8 mouse cellular contexts compared by ENCODE assay signal in the genomic region with DNA sequence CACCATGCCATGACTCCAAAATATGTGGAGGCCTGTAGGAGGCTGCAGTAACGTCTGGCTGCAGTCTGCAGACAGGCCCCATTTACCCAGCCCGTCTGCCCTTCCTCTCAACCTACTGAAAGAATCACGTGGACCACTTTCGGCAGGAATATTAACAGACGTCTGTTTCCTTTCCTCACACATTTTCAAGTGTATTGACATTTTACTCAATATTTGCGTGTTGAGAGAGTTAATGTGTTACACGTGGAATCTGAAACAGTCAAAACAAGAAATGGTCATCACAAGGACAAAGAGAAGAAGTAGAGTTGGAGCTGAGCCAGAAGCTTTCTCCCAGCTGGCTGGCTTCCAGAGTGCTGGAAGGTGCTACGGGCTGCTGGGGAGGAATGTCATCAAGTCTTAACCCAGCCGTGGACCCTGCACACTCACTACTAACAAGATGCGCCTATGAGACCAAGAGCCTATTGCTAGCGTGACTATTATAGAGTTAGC. TPM values are rescaled to one million over a fixed set of nuclear protein-coding genes. Genes with fewer than 3 reads are reported as not detected.
DNase-seq lines count a peak whose midpoint lies in the region; ATAC-seq lines count a peak whose summit lies in the region.

No protein-coding gene starts in this region.

- WGBS in neural tube, embryonic 12.5 days: 58% methylated on average over 11 of the region's 11 CpGs
- 49% methylated on average over 11 of the region's 11 CpGs for WGBS in neural tube, embryonic 15.5 days
- whole genome bisulfite sequencing in stomach, embryonic 15.5 days: 21% methylated on average over 11 of the region's 11 CpGs

- H3K9ac ChIP-seq in neural tube, embryonic 12.5 days: no peak overlapping the region
- no peak overlapping the region for H3K9ac ChIP-seq in neural tube, embryonic 15.5 days (replicated peaks)
- no peak overlapping the region for H3K9ac ChIP-seq in stomach, embryonic 15.5 days

- H3K4me3 ChIP-seq in neural tube, embryonic 12.5 days: no peak overlapping the region
- H3K4me3 ChIP-seq in neural tube, embryonic 15.5 days (replicated peaks): no peak overlapping the region
- H3K4me3 ChIP-seq in stomach, embryonic 15.5 days (replicated peaks): no peak overlapping the region

- no peaks in the 10 kb centered on the region for H3K36me3 ChIP-seq in neural tube, embryonic 12.5 days
- H3K36me3 ChIP-seq in neural tube, embryonic 15.5 days: no peaks in the 10 kb centered on the region
- H3K36me3 ChIP-seq in stomach, embryonic 15.5 days: no peaks in the 10 kb centered on the region

- no peaks in the 10 kb centered on the region for H3K9me3 ChIP-seq in neural tube, embryonic 12.5 days
- no peaks in the 10 kb centered on the region for H3K9me3 ChIP-seq in neural tube, embryonic 15.5 days (replicated peaks)
- H3K9me3 ChIP-seq in stomach, embryonic 15.5 days: no peaks in the 10 kb centered on the region

- peaks cover 18% of the 10 kb centered on the region for H3K4me1 ChIP-seq in neural tube, embryonic 12.5 days
- H3K4me1 ChIP-seq in neural tube, embryonic 15.5 days: peaks cover 28% of the 10 kb centered on the region
- peaks cover 12% of the 10 kb centered on the region; the same call in 1 of the 2 replicates for H3K4me1 ChIP-seq in stomach, embryonic 15.5 days

- DNase-seq in adrenal gland, adult (ENCODE audit: inconsistent age in 2 of 2, low spot score in 1 of 2): peak; percentile 40 to 81
- no peak for DNase-seq in adrenal gland, postnatal 4 days (ENCODE audit: low spot score in 2 of 2)
- DNase-seq in kidney, postnatal 25 days: peak; percentile 80
- DNase-seq in spleen, postnatal 10 days (ENCODE audit: low spot score in 2 of 2): no peak
- DNase-seq in frontal cortex, postnatal 10 days (ENCODE audit: low spot score in 2 of 2): no peak

- no peak overlapping the region for H3K27ac ChIP-seq in neural tube, embryonic 12.5 days
- H3K27ac ChIP-seq in neural tube, embryonic 15.5 days (replicated peaks): no peak overlapping the region
- no peak overlapping the region for H3K27ac ChIP-seq in stomach, embryonic 15.5 days

- ATAC-seq in neural tube, embryonic 12.5 days (ENCODE audit: low FRiP score, low read depth): 0 out of 2 replicates have a peak, but pooled peaks have one; percentile 34
- no peak for ATAC-seq in neural tube, embryonic 15.5 days (ENCODE audit: low FRiP score)
- peak; percentile 60; the same call in 1 of the 2 replicates for ATAC-seq in stomach, embryonic 15.5 days (ENCODE audit: insufficient read depth, low FRiP score, low read depth)

- no peak overlapping the region for H3K4me2 ChIP-seq in neural tube, embryonic 12.5 days (replicated peaks)
- no peak overlapping the region for H3K4me2 ChIP-seq in neural tube, embryonic 15.5 days
- H3K4me2 ChIP-seq in stomach, embryonic 15.5 days: no peak overlapping the region

- H3K27me3 ChIP-seq in neural tube, embryonic 12.5 days (replicated peaks): no peaks in the 10 kb centered on the region
- H3K27me3 ChIP-seq in neural tube, embryonic 15.5 days (replicated peaks): no peaks in the 10 kb centered on the region
- no peaks in the 10 kb centered on the region for H3K27me3 ChIP-seq in stomach, embryonic 15.5 days (replicated peaks)

RNA-seq across cellular contexts. Expression of gene Wdr19, which starts 22.4 kb away (rescaled TPM):
- 10 to 100 TPM; 15.6 to 17.8 TPM for total RNA-seq in adrenal gland, postnatal 4 days (2021)
- 13.3 and 15.4 TPM in 2 replicates for polyA plus RNA-seq in neural tube, embryonic 12.5 days (2016; fragmentation: Nextera tagmentation; extraction: Ambion mirVana)
- polyA plus RNA-seq in neural tube, embryonic 15.5 days (2015; fragmentation: Nextera tagmentation; extraction: Ambion mirVana): 10.3 and 10.7 TPM in 2 replicates
- 5.9 and 6.2 TPM in 2 replicates for polyA plus RNA-seq in stomach, embryonic 15.5 days (2015; fragmentation: Nextera tagmentation; extraction: Ambion mirVana)

Comparison
In these comparisons a context has a peak if more than half of its experiments do, and no peak if none do; other contexts are left out.
1. DNase-seq: peak in adrenal gland, adult (2 of 2) and kidney, postnatal 25 days (2 of 2); none in adrenal gland, postnatal 4 days (0 of 2), spleen, postnatal 10 days (0 of 2) and frontal cortex, postnatal 10 days (0 of 2).